Mouse (Mus musculus): Measurements from ENCODE around the gene Chrna9. TPM values are rescaled to one million over a fixed set of nuclear protein-coding genes. Genes with fewer than 3 reads are reported as not detected.
A peak's percentile ranks its signal among the peaks of the same experiment; 100 is the strongest.

The Chrna9 gene
- polyA plus RNA-seq, 1 experiment from 2014 or later, result 0.53 TPM

- 29% methylated on average over 6 of the region's 6 CpGs for WGBS
- Histone ChIP-seq H3K27ac (ENCODE audit: low read depth, low read length) (peak overlapping the region; percentile 48; the same call in 1 of the 2 replicates), H3K4me1 (ENCODE audit: control insufficient read depth, insufficient read depth, low read length) (no peaks in the 10 kb centered on the region; the same call in 1 of the 2 replicates), H3K4me2 (replicated peaks; ENCODE audit: low read depth, low read length) (peak overlapping the region; percentile 18; the same call in 1 of the 2 replicates), H3K36me3 (ENCODE audit: control insufficient read depth, insufficient read depth, low read length) (no peaks in the 10 kb centered on the region), H3K9me3 (ENCODE audit: control insufficient read depth, low read length) (no peaks in the 10 kb centered on the region), H3K9ac (ENCODE audit: low read depth, low read length) (no peak overlapping the region), H3K27me3 (ENCODE audit: control insufficient read depth, insufficient read depth, low read length) (no peaks in the 10 kb centered on the region), H3K4me3 (ENCODE audit: low read length) (no peak overlapping the region)
- no peak for ATAC-seq (ENCODE audit: low FRiP score, low TSS enrichment)
Measured at GRCm38 (mm10) chr5:65950236-65950635, 15.5 kb downstream of the Chrna9 start.

- peak overlapping the region; percentile 48; the same call in 1 of the 2 replicates for H3K27ac ChIP-seq (ENCODE audit: low read depth, low read length)
- H3K27me3 ChIP-seq (ENCODE audit: control insufficient read depth, insufficient read depth, low read length), result no peaks in the 10 kb centered on the region
- no peak overlapping the region for H3K4me3 ChIP-seq (ENCODE audit: low read length)
- H3K9me3 ChIP-seq (ENCODE audit: control insufficient read depth, low read length), result no peaks in the 10 kb centered on the region
- no peak for ATAC-seq (ENCODE audit: low FRiP score, low TSS enrichment)
- 58% methylated on average over 18 of the region's 18 CpGs for WGBS
- no peak overlapping the region for H3K9ac ChIP-seq (ENCODE audit: low read depth, low read length)
- no peaks in the 10 kb centered on the region for H3K36me3 ChIP-seq (ENCODE audit: control insufficient read depth, insufficient read depth, low read length)
- H3K4me2 ChIP-seq (replicated peaks; ENCODE audit: low read depth, low read length), result peak overlapping the region; percentile 18; the same call in 1 of the 2 replicates
- H3K4me1 ChIP-seq (ENCODE audit: control insufficient read depth, insufficient read depth, low read length), result no peaks in the 10 kb centered on the region; the same call in 1 of the 2 replicates
Measured at GRCm38 (mm10) chr5:65950679-65951512, 16.2 kb downstream of the Chrna9 start.

- Histone ChIP-seq H3K4me3 (ENCODE audit: low read length) (no peak overlapping the region), H3K9me3 (ENCODE audit: control insufficient read depth, low read length) (no peaks in the 10 kb centered on the region), H3K27ac (ENCODE audit: low read depth, low read length) (no peak overlapping the region), H3K4me1 (ENCODE audit: control insufficient read depth, insufficient read depth, low read length) (no peaks in the 10 kb centered on the region; the same call in 1 of the 2 replicates), H3K27me3 (ENCODE audit: control insufficient read depth, insufficient read depth, low read length) (no peaks in the 10 kb centered on the region), H3K4me2 (replicated peaks; ENCODE audit: low read depth, low read length) (no peak overlapping the region), H3K36me3 (ENCODE audit: control insufficient read depth, insufficient read depth, low read length) (no peaks in the 10 kb centered on the region), H3K9ac (ENCODE audit: low read depth, low read length) (no peak overlapping the region)
- 75% methylated on average over 4 of the region's 4 CpGs for WGBS
- no peak for ATAC-seq (ENCODE audit: low FRiP score, low TSS enrichment)
Measured at GRCm38 (mm10) chr5:65951513-65951909, 16.8 kb downstream of the Chrna9 start.

- 89% methylated on average over 16 of the region's 16 CpGs for WGBS
- Histone ChIP-seq H3K9ac (ENCODE audit: low read depth, low read length) (no peak overlapping the region), H3K27me3 (ENCODE audit: control insufficient read depth, insufficient read depth, low read length) (no peaks in the 10 kb centered on the region), H3K27ac (ENCODE audit: low read depth, low read length) (no peak overlapping the region), H3K4me1 (ENCODE audit: control insufficient read depth, insufficient read depth, low read length) (no peaks in the 10 kb centered on the region; the same call in 1 of the 2 replicates), H3K36me3 (ENCODE audit: control insufficient read depth, insufficient read depth, low read length) (no peaks in the 10 kb centered on the region), H3K4me2 (replicated peaks; ENCODE audit: low read depth, low read length) (no peak overlapping the region), H3K4me3 (ENCODE audit: low read length) (no peak overlapping the region), H3K9me3 (ENCODE audit: control insufficient read depth, low read length) (no peaks in the 10 kb centered on the region)
- no peak for ATAC-seq (ENCODE audit: low FRiP score, low TSS enrichment)
Measured at GRCm38 (mm10) chr5:65954130-65955080, 19.7 kb downstream of the Chrna9 start.

GRCm38 (mm10) chr5:65955343-65956143 is 20.8 kb downstream of the Chrna9 start:
- 43% methylated on average over 23 of the region's 23 CpGs for WGBS
- H3K4me1 ChIP-seq (ENCODE audit: control insufficient read depth, insufficient read depth, low read length), result no peaks in the 10 kb centered on the region
- H3K27ac ChIP-seq (ENCODE audit: low read depth, low read length), result no peak overlapping the region
- peak overlapping the region; percentile 37 for H3K4me2 ChIP-seq (replicated peaks; ENCODE audit: low read depth, low read length)
- H3K27me3 ChIP-seq (ENCODE audit: control insufficient read depth, insufficient read depth, low read length), result no peaks in the 10 kb centered on the region
- H3K9ac ChIP-seq (ENCODE audit: low read depth, low read length), result no peak overlapping the region
- H3K4me3 ChIP-seq (ENCODE audit: low read length), result peak overlapping the region; percentile 33
- no peaks in the 10 kb centered on the region for H3K9me3 ChIP-seq (ENCODE audit: control insufficient read depth, low read length)
- H3K36me3 ChIP-seq (ENCODE audit: control insufficient read depth, insufficient read depth, low read length), result no peaks in the 10 kb centered on the region
- peak; percentile 55; the same call in 1 of the 2 replicates for ATAC-seq (ENCODE audit: low FRiP score, low TSS enrichment)

- 76% methylated on average over 9 of the region's 9 CpGs for WGBS
- peak overlapping the region; percentile 33 for H3K4me3 ChIP-seq (ENCODE audit: low read length)
- H3K9me3 ChIP-seq (ENCODE audit: control insufficient read depth, low read length), result no peaks in the 10 kb centered on the region
- H3K9ac ChIP-seq (ENCODE audit: low read depth, low read length), result no peak overlapping the region
- ATAC-seq (ENCODE audit: low FRiP score, low TSS enrichment), result no peak
- no peak overlapping the region for H3K27ac ChIP-seq (ENCODE audit: low read depth, low read length)
- no peaks in the 10 kb centered on the region for H3K27me3 ChIP-seq (ENCODE audit: control insufficient read depth, insufficient read depth, low read length)
- no peaks in the 10 kb centered on the region for H3K4me1 ChIP-seq (ENCODE audit: control insufficient read depth, insufficient read depth, low read length)
- no peaks in the 10 kb centered on the region for H3K36me3 ChIP-seq (ENCODE audit: control insufficient read depth, insufficient read depth, low read length)
- H3K4me2 ChIP-seq (replicated peaks; ENCODE audit: low read depth, low read length), result peak overlapping the region; percentile 37
Measured at GRCm38 (mm10) chr5:65956144-65957008, 21.7 kb downstream of the Chrna9 start.

- no peak for ATAC-seq (ENCODE audit: low FRiP score, low TSS enrichment)
- Histone ChIP-seq H3K27ac (ENCODE audit: low read depth, low read length) (no peak overlapping the region), H3K9ac (ENCODE audit: low read depth, low read length) (no peak overlapping the region), H3K27me3 (ENCODE audit: control insufficient read depth, insufficient read depth, low read length) (no peaks in the 10 kb centered on the region), H3K4me3 (ENCODE audit: low read length) (no peak overlapping the region), H3K36me3 (ENCODE audit: control insufficient read depth, insufficient read depth, low read length) (no peaks in the 10 kb centered on the region), H3K4me1 (ENCODE audit: control insufficient read depth, insufficient read depth, low read length) (no peaks in the 10 kb centered on the region), H3K4me2 (replicated peaks; ENCODE audit: low read depth, low read length) (no peak overlapping the region), H3K9me3 (ENCODE audit: control insufficient read depth, low read length) (no peaks in the 10 kb centered on the region)
- WGBS, result 4% methylated on average over 4 of the region's 4 CpGs
Measured at GRCm38 (mm10) chr5:65958597-65958996, 23.9 kb downstream of the Chrna9 start.
